Mouse (Mus musculus) stomach, postnatal 0 days (tissue): ENCODE results near the gene Tmem8.

Experiments
- CTCF ChIP-seq: IDR thresholded peaks from 2 replicates; pipeline ENCODE4 v1.5.1; 2016; ENCODE audit warnings: antibody characterized with exemption, low read depth, mild to moderate bottlenecking, moderate library complexity
- EP300 ChIP-seq: optimal IDR thresholded peaks from 2 replicates; pipeline ENCODE3; 2016; ENCODE audit warnings: antibody characterized with exemption

GRCm38 (mm10) chr17:26087059-26087564 lies 26.0 kb upstream of the Tmem8 start:
- TF ChIP-seq CTCF: no peak
- TF ChIP-seq EP300: no peak
